Mouse (Mus musculus): ENCODE results near the gene Slc18a3. TPM values are rescaled to one million over a fixed set of nuclear protein-coding genes. Genes with fewer than 3 reads are reported as not detected.

Slc18a3 gene
- polyA plus RNA-seq, 1 experiment from 2014 or later = 7.0 TPM

GRCm38 (mm10) chr14:32439316-32439715, 25.3 kb downstream of the Slc18a3 start:
- peaks cover 2% of the 10 kb centered on the region; the same call in 1 of the 2 replicates for H3K4me1 ChIP-seq (replicated peaks; ENCODE audit: control insufficient read depth, insufficient read depth, low read length)
- no peak for ATAC-seq (ENCODE audit: low FRiP score)
- WGBS = 74% methylated on average over 5 of the region's 5 CpGs

GRCm38 (mm10) chr14:32437352-32437793, 27.3 kb downstream of the Slc18a3 start:
- WGBS = 29% methylated on average over 5 of the region's 5 CpGs
- no peak overlapping the region for H3K4me2 ChIP-seq (replicated peaks; ENCODE audit: low read depth, low read length)
- H3K4me1 ChIP-seq (replicated peaks; ENCODE audit: control insufficient read depth, insufficient read depth, low read length) = peaks cover 2% of the 10 kb centered on the region; the same call in 1 of the 2 replicates
- no peak overlapping the region for H3K9ac ChIP-seq (ENCODE audit: low read depth, low read length)
- H3K4me3 ChIP-seq (ENCODE audit: low read depth, low read length) = no peak overlapping the region
- no peaks in the 10 kb centered on the region for H3K27me3 ChIP-seq (ENCODE audit: control insufficient read depth, insufficient read depth, low read length)
- no peaks in the 10 kb centered on the region for H3K9me3 ChIP-seq (ENCODE audit: control insufficient read depth, low read length)
- ATAC-seq (ENCODE audit: low FRiP score) = peak; percentile 76
- H3K27ac ChIP-seq (ENCODE audit: low read depth, low read length) = peak overlapping the region; percentile 2; the same call in 1 of the 2 replicates
- peak; percentile 63 for DNase-seq (ENCODE audit: low spot score)
- no peaks in the 10 kb centered on the region for H3K36me3 ChIP-seq (ENCODE audit: control insufficient read depth, insufficient read depth, low read length)

More at GRCm38 (mm10) chr14:32439316-32439715, 25.3 kb downstream of the Slc18a3 start:
- Histone ChIP-seq H3K4me3 (ENCODE audit: low read depth, low read length) (no peak overlapping the region), H3K9ac (ENCODE audit: low read depth, low read length) (no peak overlapping the region), H3K36me3 (ENCODE audit: control insufficient read depth, insufficient read depth, low read length) (no peaks in the 10 kb centered on the region), H3K9me3 (ENCODE audit: control insufficient read depth, low read length) (no peaks in the 10 kb centered on the region), H3K27me3 (ENCODE audit: control insufficient read depth, insufficient read depth, low read length) (no peaks in the 10 kb centered on the region), H3K4me2 (replicated peaks; ENCODE audit: low read depth, low read length) (no peak overlapping the region), H3K27ac (ENCODE audit: low read depth, low read length) (0 out of 2 replicates have a peak overlapping the region, but pooled peaks have one; percentile 32)
- DNase-seq (ENCODE audit: low spot score) = no peak

- H3K4me3 ChIP-seq (ENCODE audit: low read depth, low read length) = no peak overlapping the region
- H3K27ac ChIP-seq (ENCODE audit: low read depth, low read length) = 0 out of 2 replicates have a peak overlapping the region, but pooled peaks have one; percentile 42
- no peak overlapping the region for H3K9ac ChIP-seq (ENCODE audit: low read depth, low read length)
- no peaks in the 10 kb centered on the region; the same call in 1 of the 2 replicates for H3K4me1 ChIP-seq (replicated peaks; ENCODE audit: control insufficient read depth, insufficient read depth, low read length)
- peak; percentile 43 for DNase-seq (ENCODE audit: low spot score)
- no peak overlapping the region for H3K4me2 ChIP-seq (replicated peaks; ENCODE audit: low read depth, low read length)
- H3K27me3 ChIP-seq (ENCODE audit: control insufficient read depth, insufficient read depth, low read length) = no peaks in the 10 kb centered on the region
- no peaks in the 10 kb centered on the region for H3K9me3 ChIP-seq (ENCODE audit: control insufficient read depth, low read length)
- no peaks in the 10 kb centered on the region for H3K36me3 ChIP-seq (ENCODE audit: control insufficient read depth, insufficient read depth, low read length)
- WGBS = 27% methylated on average over 8 of the region's 8 CpGs
- peak; percentile 43; the same call in 1 of the 2 replicates for ATAC-seq (ENCODE audit: low FRiP score)
Measured at GRCm38 (mm10) chr14:32429030-32429602, 35.5 kb downstream of the Slc18a3 start.

GRCm38 (mm10) chr14:32423946-32424345, 40.7 kb downstream of the Slc18a3 start:
- WGBS = 92% methylated on average over 7 of the region's 7 CpGs
- Histone ChIP-seq H3K9ac (ENCODE audit: low read depth, low read length) (no peak overlapping the region), H3K9me3 (ENCODE audit: control insufficient read depth, low read length) (no peaks in the 10 kb centered on the region), H3K4me2 (replicated peaks; ENCODE audit: low read depth, low read length) (no peak overlapping the region), H3K4me3 (ENCODE audit: low read depth, low read length) (no peak overlapping the region), H3K27ac (ENCODE audit: low read depth, low read length) (no peak overlapping the region), H3K36me3 (ENCODE audit: control insufficient read depth, insufficient read depth, low read length) (no peaks in the 10 kb centered on the region), H3K4me1 (replicated peaks; ENCODE audit: control insufficient read depth, insufficient read depth, low read length) (no peaks in the 10 kb centered on the region; the same call in 1 of the 2 replicates), H3K27me3 (ENCODE audit: control insufficient read depth, insufficient read depth, low read length) (0 out of 2 replicates have a peak, but pooled peaks cover 2% of the 10 kb centered on the region)
- no peak for DNase-seq (ENCODE audit: low spot score)
- ATAC-seq (ENCODE audit: low FRiP score) = no peak

- no peaks in the 10 kb centered on the region for H3K4me1 ChIP-seq (replicated peaks; ENCODE audit: control insufficient read depth, insufficient read depth, low read length)
- H3K9me3 ChIP-seq (ENCODE audit: control insufficient read depth, low read length) = no peaks in the 10 kb centered on the region
- H3K36me3 ChIP-seq (ENCODE audit: control insufficient read depth, insufficient read depth, low read length) = no peaks in the 10 kb centered on the region
- 84% methylated on average over 11 of the region's 11 CpGs for WGBS
- H3K27ac ChIP-seq (ENCODE audit: low read depth, low read length) = no peak overlapping the region
- H3K27me3 ChIP-seq (ENCODE audit: control insufficient read depth, insufficient read depth, low read length) = 0 out of 2 replicates have a peak, but pooled peaks cover 2% of the 10 kb centered on the region
- DNase-seq (ENCODE audit: low spot score) (no peak), ATAC-seq (ENCODE audit: low FRiP score) (no peak)
- no peak overlapping the region for H3K9ac ChIP-seq (ENCODE audit: low read depth, low read length)
- no peak overlapping the region for H3K4me3 ChIP-seq (ENCODE audit: low read depth, low read length)
- H3K4me2 ChIP-seq (replicated peaks; ENCODE audit: low read depth, low read length) = no peak overlapping the region
Measured at GRCm38 (mm10) chr14:32418747-32419146, 45.9 kb downstream of the Slc18a3 start.

Other genes starting within 250 kb of the Slc18a3 start
- gene Ogdhl, start 142.8 kb downstream of the Slc18a3 start, polyA plus RNA-seq (2014; fragmentation: Nextera tagmentation; extraction: Ambion mirVana) = 13.9 and 14.5 TPM in 2 replicates
- gene 1700024G13Rik, start 76.5 kb downstream of the Slc18a3 start, polyA plus RNA-seq (2014; fragmentation: Nextera tagmentation; extraction: Ambion mirVana) = 1.4 and 1.6 TPM in 2 replicates
- gene Chat, start 1.1 kb upstream of the Slc18a3 start, polyA plus RNA-seq (2014; fragmentation: Nextera tagmentation; extraction: Ambion mirVana) = 0.74 and 1.1 TPM in 2 replicates
- 24.4 and 32.4 TPM in 2 replicates for gene Ercc6, start 48.7 kb upstream of the Slc18a3 start, polyA plus RNA-seq (2014; fragmentation: Nextera tagmentation; extraction: Ambion mirVana)
- gene Prrxl1, start 134.6 kb upstream of the Slc18a3 start, polyA plus RNA-seq (2014; fragmentation: Nextera tagmentation; extraction: Ambion mirVana) = 13.2 and 18.2 TPM in 2 replicates
- 0.06 and 0.17 TPM in 2 replicates for gene 3425401B19Rik, start 220.4 kb upstream of the Slc18a3 start, polyA plus RNA-seq (2014; fragmentation: Nextera tagmentation; extraction: Ambion mirVana)